Mouse (Mus musculus) ES-E14 (cell line): Measurements from ENCODE around the gene Sema4a.
A peak's percentile ranks its signal among the peaks of the same experiment; 100 is the strongest.

ENCODE experiments used
- CHD2 ChIP-seq: IDR thresholded peaks from 2 replicates; pipeline ENCODE4 v1.6.1; 2014; ENCODE audit warnings: mild to moderate bottlenecking, low read depth, low read length, inconsistent platforms
- HCFC1 ChIP-seq: IDR thresholded peaks from 2 replicates; pipeline ENCODE4 v1.6.1; 2012; ENCODE audit warnings: low read length, inconsistent platforms, borderline replicate concordance; ENCODE audit not compliant: insufficient read depth
- MAFK ChIP-seq: IDR thresholded peaks from 2 replicates; pipeline ENCODE4 v1.6.1; 2014; ENCODE audit warnings: mild to moderate bottlenecking, low read depth, low read length, inconsistent platforms; ENCODE audit not compliant: insufficient read depth
- ZC3H11A ChIP-seq: IDR thresholded peaks from 2 replicates; pipeline ENCODE4 v1.6.1; 2012; ENCODE audit warnings: low read depth, mild to moderate bottlenecking, inconsistent platforms, low read length, borderline replicate concordance
- ZNF384 ChIP-seq: IDR thresholded peaks from 2 replicates; pipeline ENCODE4 v1.6.1; 2012; ENCODE audit warnings: low read depth, low read length, inconsistent platforms

GRCm38 (mm10) chr3:88509250-88509649, 48.3 kb upstream of the Sema4a start:
- no peak for TF ChIP-seq CHD2
- TF ChIP-seq HCFC1 = peak; percentile 9; the same call in 1 of the 2 replicates
- TF ChIP-seq ZNF384 = 0 out of 2 replicates have a peak, but pooled peaks have one; percentile 28
- TF ChIP-seq MAFK = no peak
- TF ChIP-seq ZC3H11A = no peak
